Mouse (Mus musculus): ENCODE results near the gene Rplp0. TPM values are rescaled to one million over a fixed set of nuclear protein-coding genes. Genes with fewer than 3 reads are reported as not detected.

The Rplp0 gene
- 1,068 TPM for polyA plus RNA-seq (2014; fragmentation: Illumina TruSeq; extraction: RNeasy Lipid Tissue Mini Kit (QIAGEN cat#74804); ENCODE audit: low read depth, low replicate concordance)

DNA sequence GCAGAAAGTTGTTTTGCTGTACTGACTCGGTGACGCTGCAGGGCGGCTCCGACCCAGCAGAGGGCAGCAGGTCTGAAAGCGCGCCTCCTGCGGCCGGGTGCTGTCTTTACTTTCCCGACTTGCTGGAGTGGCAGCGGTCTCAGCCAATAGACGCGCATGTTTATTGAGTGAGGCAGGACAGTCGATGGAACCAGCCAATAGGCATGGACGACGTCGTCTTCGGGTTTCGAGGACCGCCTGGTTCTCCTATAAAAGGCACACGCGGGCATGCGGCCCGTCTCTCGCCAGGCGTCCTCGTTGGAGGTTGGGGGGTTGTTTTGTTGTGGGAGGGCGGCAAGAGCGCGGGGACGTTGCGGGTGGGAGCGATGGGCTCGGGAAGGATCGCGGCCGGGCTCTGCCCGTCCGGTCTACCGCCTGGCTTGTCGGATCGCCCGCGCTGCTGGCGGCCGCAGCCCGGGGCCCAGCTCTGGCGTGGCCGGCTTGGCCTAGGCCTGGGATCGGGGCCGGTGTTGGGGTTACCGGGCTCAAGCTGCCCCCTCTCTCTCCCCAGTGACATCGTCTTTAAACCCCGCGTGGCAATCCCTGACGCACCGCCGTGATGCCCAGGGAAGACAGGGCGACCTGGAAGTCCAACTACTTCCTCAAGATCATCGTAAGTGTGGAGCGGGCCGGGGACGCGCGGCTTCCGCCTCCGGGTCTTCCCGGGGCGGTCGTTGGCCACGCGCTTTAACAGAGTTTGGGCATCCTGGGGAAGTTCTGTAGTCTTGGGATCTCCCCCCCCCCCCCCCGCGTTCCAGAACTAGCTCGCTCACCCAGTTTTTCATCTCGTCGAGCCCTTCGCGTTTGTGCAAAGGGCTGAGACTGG, at the start of gene Rplp0:
Gene Rplp0, plus strand, starts transcription at position 231 of the 865 bp plus-strand sequence.

DNA sequence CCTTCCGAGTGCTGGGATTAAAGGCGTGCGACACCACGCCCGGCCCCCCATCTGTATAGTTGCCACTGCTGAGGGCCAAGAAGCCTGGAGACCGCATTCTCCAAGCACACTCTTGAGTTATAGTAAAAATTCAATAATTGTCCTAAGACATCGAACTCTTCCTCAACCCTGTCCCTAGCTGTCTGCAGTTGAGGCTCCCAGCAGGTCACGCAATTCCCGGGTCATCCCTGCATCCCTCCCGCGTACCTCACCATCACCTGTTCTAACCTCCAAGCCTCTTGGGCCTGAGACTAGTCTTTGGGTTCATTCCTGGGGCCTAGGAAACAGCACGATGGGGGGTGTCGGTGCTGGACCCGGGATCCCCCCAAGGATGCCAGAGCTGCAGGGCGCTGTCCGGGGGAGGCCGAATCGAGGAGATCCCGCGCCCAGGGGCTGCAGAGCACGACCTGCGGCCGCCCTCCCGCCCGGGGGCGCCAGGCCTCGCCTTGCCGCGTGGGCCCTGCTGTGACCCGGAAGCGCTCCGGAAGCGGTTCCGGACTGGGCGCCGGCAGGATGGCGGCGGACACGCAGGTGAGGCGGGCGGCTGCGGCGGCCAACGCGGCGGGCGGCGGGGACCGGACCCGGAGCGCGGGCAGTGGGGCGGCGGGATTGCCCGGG, 5.6 kb downstream of the Rplp0 start, which contains the start of gene Gcn1l1:
Gene Gcn1l1, plus strand, starts transcription at position 518 of the 657 bp plus-strand sequence.

Other genes starting within 250 kb of the Rplp0 start
- gene Srsf9, start 232.3 kb upstream of the Rplp0 start, polyA plus RNA-seq (2014; fragmentation: Illumina TruSeq; extraction: RNeasy Lipid Tissue Mini Kit (QIAGEN cat#74804); ENCODE audit: low read depth, low replicate concordance) = 20.9 TPM
- 27.9 TPM for gene Gatc, start 218.3 kb upstream of the Rplp0 start, polyA plus RNA-seq (2014; fragmentation: Illumina TruSeq; extraction: RNeasy Lipid Tissue Mini Kit (QIAGEN cat#74804); ENCODE audit: low read depth, low replicate concordance)
- 33.4 TPM for gene Triap1, start 218.2 kb upstream of the Rplp0 start, polyA plus RNA-seq (2014; fragmentation: Illumina TruSeq; extraction: RNeasy Lipid Tissue Mini Kit (QIAGEN cat#74804); ENCODE audit: low read depth, low replicate concordance)
- 301 TPM for gene Cox6a1, start 210.5 kb upstream of the Rplp0 start, polyA plus RNA-seq (2014; fragmentation: Illumina TruSeq; extraction: RNeasy Lipid Tissue Mini Kit (QIAGEN cat#74804); ENCODE audit: low read depth, low replicate concordance)
- gene Msi1, start 129.9 kb upstream of the Rplp0 start, polyA plus RNA-seq (2014; fragmentation: Illumina TruSeq; extraction: RNeasy Lipid Tissue Mini Kit (QIAGEN cat#74804); ENCODE audit: low read depth, low replicate concordance) = 0.39 TPM
- not detected for gene Pla2g1b, start 93.2 kb upstream of the Rplp0 start, polyA plus RNA-seq (2014; fragmentation: Illumina TruSeq; extraction: RNeasy Lipid Tissue Mini Kit (QIAGEN cat#74804); ENCODE audit: low read depth, low replicate concordance)
- gene Sirt4, start 74.7 kb upstream of the Rplp0 start, polyA plus RNA-seq (2014; fragmentation: Illumina TruSeq; extraction: RNeasy Lipid Tissue Mini Kit (QIAGEN cat#74804); ENCODE audit: low read depth, low replicate concordance) = 27.2 TPM
- gene Pxn, start 52.8 kb upstream of the Rplp0 start, polyA plus RNA-seq (2014; fragmentation: Illumina TruSeq; extraction: RNeasy Lipid Tissue Mini Kit (QIAGEN cat#74804); ENCODE audit: low read depth, low replicate concordance) = 39.8 TPM
- gene Gcn1l1, start 5.8 kb downstream of the Rplp0 start, polyA plus RNA-seq (2014; fragmentation: Illumina TruSeq; extraction: RNeasy Lipid Tissue Mini Kit (QIAGEN cat#74804); ENCODE audit: low read depth, low replicate concordance) = 26.4 TPM
- 35.5 TPM for gene Rab35, start 72.4 kb downstream of the Rplp0 start, polyA plus RNA-seq (2014; fragmentation: Illumina TruSeq; extraction: RNeasy Lipid Tissue Mini Kit (QIAGEN cat#74804); ENCODE audit: low read depth, low replicate concordance)
- 7.1 TPM for gene Bicdl1, start 172.2 kb downstream of the Rplp0 start, polyA plus RNA-seq (2014; fragmentation: Illumina TruSeq; extraction: RNeasy Lipid Tissue Mini Kit (QIAGEN cat#74804); ENCODE audit: low read depth, low replicate concordance)